Mouse (Mus musculus): ENCODE data around the gene Ubap2. TPM values are rescaled to one million over a fixed set of nuclear protein-coding genes. Genes with fewer than 3 reads are reported as not detected.

Ubap2 gene
- total and polyA plus RNA-seq, 2 experiments from 2014 or later = 16.1 to 37.3 TPM

GRCm38 (mm10) chr4:41293907-41294306, 19.0 kb upstream of the Ubap2 start:
- Histone ChIP-seq H3K9ac (no peak overlapping the region), H3K4me1 (ENCODE audit: insufficient read depth) (no peaks in the 10 kb centered on the region), H3K36me3 (ENCODE audit: insufficient read depth) (peaks cover 73% of the 10 kb centered on the region), H3K27ac (ENCODE audit: low read depth, low read length) (no peak overlapping the region), H3K27me3 (ENCODE audit: insufficient read depth, low read length) (no peaks in the 10 kb centered on the region), H3K4me2 (ENCODE audit: low read depth) (no peak overlapping the region), H3K4me3 (ENCODE audit: low read depth, low read length) (no peak overlapping the region), H3K9me3 (ENCODE audit: low read length) (no peaks in the 10 kb centered on the region)
- TF ChIP-seq CTCF (IDR thresholded peaks at IDR 0.05; ENCODE audit: low read depth) = no peak
- 20% methylated on average over 4 of the region's 4 CpGs for WGBS
- peak; percentile 73 for DNase-seq
- peak; percentile 84 for ATAC-seq

DNA sequence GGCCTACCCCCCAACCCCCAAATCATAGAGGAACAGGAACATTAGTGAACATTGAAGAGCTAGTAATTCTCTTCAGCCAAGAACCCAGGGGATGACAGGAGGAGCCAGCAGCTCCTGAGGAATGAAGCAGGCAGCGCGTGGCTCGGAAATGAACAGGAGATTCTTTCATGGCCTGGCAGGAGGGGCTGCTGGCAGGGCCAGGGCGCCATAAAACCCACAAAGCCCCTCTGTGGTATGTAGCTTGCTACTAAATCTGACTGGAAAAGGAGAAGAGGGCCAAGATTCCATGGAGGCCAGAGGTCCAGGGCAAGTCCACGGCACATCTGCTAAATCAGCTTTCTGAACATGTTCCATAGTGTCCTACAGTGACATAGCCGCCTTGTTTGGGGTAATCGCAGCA, 14.9 kb upstream of the Ubap2 start:
- Histone ChIP-seq H3K27me3 (ENCODE audit: insufficient read depth, low read length) (no peaks in the 10 kb centered on the region), H3K4me3 (ENCODE audit: low read depth, low read length) (no peak overlapping the region), H3K4me2 (ENCODE audit: low read depth) (no peak overlapping the region), H3K4me1 (ENCODE audit: insufficient read depth) (no peaks in the 10 kb centered on the region), H3K9ac (no peak overlapping the region), H3K27ac (ENCODE audit: low read depth, low read length) (no peak overlapping the region), H3K36me3 (ENCODE audit: insufficient read depth) (peaks cover 37% of the 10 kb centered on the region), H3K9me3 (ENCODE audit: low read length) (no peaks in the 10 kb centered on the region)
- TF ChIP-seq CTCF (IDR thresholded peaks at IDR 0.05; ENCODE audit: low read depth) = no peak
- ATAC-seq = 0 out of 2 replicates have a peak, but pooled peaks have one; percentile 5
- 61% methylated on average over 7 of the region's 7 CpGs for WGBS
- DNase-seq = no peak

DNA sequence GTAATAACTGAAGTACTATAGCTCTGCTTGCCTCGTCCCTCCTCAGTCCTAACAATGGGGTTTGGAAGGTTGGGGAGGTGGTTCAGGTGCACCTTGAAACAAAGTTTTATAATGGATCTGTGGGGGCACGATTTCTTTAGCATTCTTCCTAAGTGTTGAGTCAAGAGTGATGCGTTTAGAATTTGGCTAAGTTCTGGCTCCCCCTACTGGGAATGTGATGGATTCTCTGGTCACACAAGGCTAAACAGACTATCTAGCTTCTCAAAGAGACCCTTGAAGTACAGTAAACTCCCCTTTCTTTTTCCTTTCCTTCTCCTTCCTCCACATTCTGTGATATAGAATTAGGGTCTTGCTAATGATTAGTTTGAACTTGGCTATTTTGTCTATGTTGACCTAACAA, 11.5 kb upstream of the Ubap2 start:
- TF ChIP-seq CTCF (IDR thresholded peaks at IDR 0.05; ENCODE audit: low read depth) = peak; percentile 74
- peak; percentile 76 for DNase-seq
- 13% methylated on average over 3 of the region's 3 CpGs for whole genome bisulfite sequencing
- Histone ChIP-seq H3K4me3 (ENCODE audit: low read depth, low read length) (no peak overlapping the region), H3K36me3 (ENCODE audit: insufficient read depth) (peaks cover 11% of the 10 kb centered on the region; the same call in 1 of the 2 replicates), H3K9ac (no peak overlapping the region), H3K27me3 (ENCODE audit: insufficient read depth, low read length) (no peaks in the 10 kb centered on the region), H3K27ac (ENCODE audit: low read depth, low read length) (no peak overlapping the region), H3K9me3 (ENCODE audit: low read length) (no peaks in the 10 kb centered on the region), H3K4me2 (ENCODE audit: low read depth) (no peak overlapping the region), H3K4me1 (ENCODE audit: insufficient read depth) (no peaks in the 10 kb centered on the region)
- peak; percentile 72 for ATAC-seq

DNA sequence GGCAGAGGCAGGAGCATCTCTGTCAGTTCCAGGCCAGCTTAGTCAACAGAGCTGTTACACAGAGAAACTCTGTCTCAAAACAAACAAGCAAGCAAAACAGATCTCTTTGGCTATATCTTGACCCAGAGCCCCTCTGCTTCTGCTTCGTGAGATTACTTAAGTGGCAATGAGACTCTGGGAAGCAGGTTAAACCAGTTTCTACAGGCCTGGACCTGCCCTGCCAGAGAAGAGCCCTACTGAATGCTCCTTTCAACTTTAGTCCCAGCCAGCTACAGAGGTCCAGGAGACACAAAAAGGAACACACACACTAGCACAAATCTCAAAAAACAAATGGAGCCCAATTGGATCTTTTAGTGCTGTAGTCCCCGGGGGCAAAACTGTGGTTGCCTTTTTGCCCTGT, 9.1 kb upstream of the Ubap2 start:
- no peak overlapping the region for H3K27ac ChIP-seq (ENCODE audit: low read depth, low read length)
- no peaks in the 10 kb centered on the region for H3K4me1 ChIP-seq (ENCODE audit: insufficient read depth)
- WGBS = 84% methylated on average over 2 of the region's 2 CpGs
- DNase-seq (no peak), ATAC-seq (no peak)
- H3K9me3 ChIP-seq (ENCODE audit: low read length) = no peaks in the 10 kb centered on the region
- no peak overlapping the region for H3K9ac ChIP-seq
- H3K27me3 ChIP-seq (ENCODE audit: insufficient read depth, low read length) = no peaks in the 10 kb centered on the region
- H3K4me2 ChIP-seq (ENCODE audit: low read depth) = no peak overlapping the region
- H3K36me3 ChIP-seq (ENCODE audit: insufficient read depth) = no peaks in the 10 kb centered on the region
- no peak for TF ChIP-seq CTCF (IDR thresholded peaks at IDR 0.05; ENCODE audit: low read depth)
- no peak overlapping the region for H3K4me3 ChIP-seq (ENCODE audit: low read depth, low read length)

DNA sequence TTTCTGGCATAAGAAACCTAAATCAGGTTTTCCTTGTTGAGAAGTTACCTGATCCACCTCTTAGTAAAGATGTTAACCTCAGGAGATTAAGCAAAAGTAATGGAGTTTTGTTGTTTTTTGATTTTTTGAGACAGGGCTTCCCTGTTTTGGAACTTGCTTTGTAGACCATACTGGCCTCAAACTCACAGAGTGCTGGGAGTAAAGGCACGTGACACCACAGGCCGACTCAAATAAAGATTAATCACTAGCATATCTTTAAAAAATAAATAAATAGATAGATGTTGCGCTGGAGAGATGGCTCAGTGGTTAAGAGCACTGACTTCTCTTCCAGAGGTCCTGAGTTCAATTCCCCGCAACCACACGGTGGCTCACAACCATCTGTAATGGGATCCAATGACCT, 983 bp upstream of the Ubap2 start:
- ATAC-seq (no peak), DNase-seq (no peak)
- 82% methylated on average over 5 of the region's 5 CpGs for WGBS
- Histone ChIP-seq H3K4me1 (ENCODE audit: insufficient read depth) (peaks cover 20% of the 10 kb centered on the region; the same call in 1 of the 2 replicates), H3K27me3 (ENCODE audit: insufficient read depth, low read length) (no peaks in the 10 kb centered on the region), H3K4me2 (ENCODE audit: low read depth) (peak overlapping the region; percentile 72), H3K4me3 (ENCODE audit: low read depth, low read length) (peak overlapping the region; percentile 63), H3K9ac (peak overlapping the region; percentile 83; the same call in 1 of the 2 replicates), H3K9me3 (ENCODE audit: low read length) (no peaks in the 10 kb centered on the region), H3K27ac (ENCODE audit: low read depth, low read length) (peak overlapping the region; percentile 85; the same call in 1 of the 2 replicates), H3K36me3 (ENCODE audit: insufficient read depth) (no peaks in the 10 kb centered on the region)
- TF ChIP-seq CTCF (IDR thresholded peaks at IDR 0.05; ENCODE audit: low read depth) = no peak

GRCm38 (mm10) chr4:41274377-41274979, 466 bp downstream of the Ubap2 start:
- Histone ChIP-seq H3K4me1 (ENCODE audit: insufficient read depth) (peaks cover 20% of the 10 kb centered on the region; the same call in 1 of the 2 replicates), H3K9ac (peak overlapping the region; percentile 83), H3K27ac (ENCODE audit: low read depth, low read length) (peak overlapping the region; percentile 85), H3K4me2 (ENCODE audit: low read depth) (peak overlapping the region; percentile 72), H3K27me3 (ENCODE audit: insufficient read depth, low read length) (no peaks in the 10 kb centered on the region), H3K4me3 (ENCODE audit: low read depth, low read length) (peak overlapping the region; percentile 63), H3K9me3 (ENCODE audit: low read length) (no peaks in the 10 kb centered on the region), H3K36me3 (ENCODE audit: insufficient read depth) (peaks cover 5% of the 10 kb centered on the region; the same call in 1 of the 2 replicates)
- DNase-seq = peak; percentile 17
- ATAC-seq = peak; percentile 43
- 6% methylated on average over 17 of the region's 18 CpGs for WGBS
- no peak for TF ChIP-seq CTCF (IDR thresholded peaks at IDR 0.05; ENCODE audit: low read depth)

GRCm38 (mm10) chr4:41268133-41268532, 6.8 kb downstream of the Ubap2 start:
- no peaks in the 10 kb centered on the region for H3K9me3 ChIP-seq (ENCODE audit: low read length)
- H3K9ac ChIP-seq = no peak overlapping the region
- DNase-seq (no peak), ATAC-seq (no peak)
- no peaks in the 10 kb centered on the region for H3K27me3 ChIP-seq (ENCODE audit: insufficient read depth, low read length)
- no peak overlapping the region for H3K4me2 ChIP-seq (ENCODE audit: low read depth)
- no peak for TF ChIP-seq CTCF (IDR thresholded peaks at IDR 0.05; ENCODE audit: low read depth)
- no peak overlapping the region for H3K27ac ChIP-seq (ENCODE audit: low read depth, low read length)
- peaks cover 5% of the 10 kb centered on the region; the same call in 1 of the 2 replicates for H3K36me3 ChIP-seq (ENCODE audit: insufficient read depth)
- H3K4me3 ChIP-seq (ENCODE audit: low read depth, low read length) = no peak overlapping the region
- H3K4me1 ChIP-seq (ENCODE audit: insufficient read depth) = peaks cover 10% of the 10 kb centered on the region; the same call in 1 of the 2 replicates
